Mouse (Mus musculus): ENCODE data around the gene Ltc4s. TPM values are rescaled to one million over a fixed set of nuclear protein-coding genes. Genes with fewer than 3 reads are reported as not detected.

Gene Ltc4s
- polyA plus RNA-seq (2016; fragmentation: Nextera tagmentation; extraction: Ambion mirVana), result 0.85 and 1.3 TPM in 2 replicates

GRCm38 (mm10) chr11:50238324-50238723 lies at the start of gene Ltc4s:
Gene Ltc4s, minus strand, starts transcription at chr11:50238616.
- no peak for ATAC-seq (ENCODE audit: low FRiP score, low read depth)
- Histone ChIP-seq H3K4me3 (peak within 1 kb of the TSS; percentile 52), H3K9me3 (no peaks in the 10 kb centered on the region), H3K36me3 (peaks cover 21% of the 10 kb centered on the region), H3K4me1 (peaks cover 11% of the 10 kb centered on the region), H3K9ac (replicated peaks) (no peak within 1 kb of the TSS; the same call in 1 of the 2 replicates), H3K27me3 (peaks cover 58% of the 10 kb centered on the region), H3K4me2 (replicated peaks) (peak within 1 kb of the TSS; percentile 78), H3K27ac (replicated peaks) (no peak within 1 kb of the TSS)
- 56% methylated on average over 10 of the region's 10 CpGs for WGBS

GRCm38 (mm10) chr11:50286428-50286827 lies 48.0 kb upstream of the Ltc4s start:
- no peaks in the 10 kb centered on the region for H3K9me3 ChIP-seq
- no peaks in the 10 kb centered on the region for H3K27me3 ChIP-seq
- 96% methylated on average over 1 of the region's 1 CpGs for WGBS
- H3K9ac ChIP-seq (replicated peaks), result no peak overlapping the region
- no peak overlapping the region for H3K4me2 ChIP-seq (replicated peaks)
- H3K27ac ChIP-seq (replicated peaks), result no peak overlapping the region
- H3K4me1 ChIP-seq, result peaks cover 23% of the 10 kb centered on the region
- no peak overlapping the region for H3K4me3 ChIP-seq
- no peak for ATAC-seq (ENCODE audit: low FRiP score, low read depth)
- H3K36me3 ChIP-seq, result peaks cover 15% of the 10 kb centered on the region; the same call in 1 of the 2 replicates

GRCm38 (mm10) chr11:50285696-50286095 lies 47.3 kb upstream of the Ltc4s start:
- no peak for ATAC-seq (ENCODE audit: low FRiP score, low read depth)
- H3K9ac ChIP-seq (replicated peaks), result no peak overlapping the region
- H3K27me3 ChIP-seq, result no peaks in the 10 kb centered on the region
- H3K27ac ChIP-seq (replicated peaks), result no peak overlapping the region
- peaks cover 21% of the 10 kb centered on the region for H3K4me1 ChIP-seq
- peaks cover 22% of the 10 kb centered on the region; the same call in 1 of the 2 replicates for H3K36me3 ChIP-seq
- H3K4me2 ChIP-seq (replicated peaks), result no peak overlapping the region
- no peaks in the 10 kb centered on the region for H3K9me3 ChIP-seq
- WGBS, result 94% methylated on average over 7 of the region's 7 CpGs
- H3K4me3 ChIP-seq, result no peak overlapping the region

GRCm38 (mm10) chr11:50285263-50285662 lies 46.8 kb upstream of the Ltc4s start:
- 96% methylated on average over 5 of the region's 5 CpGs for WGBS
- H3K36me3 ChIP-seq, result peaks cover 26% of the 10 kb centered on the region; the same call in 1 of the 2 replicates
- H3K4me3 ChIP-seq, result no peak overlapping the region
- no peak for ATAC-seq (ENCODE audit: low FRiP score, low read depth)
- H3K27ac ChIP-seq (replicated peaks), result no peak overlapping the region
- H3K9me3 ChIP-seq, result no peaks in the 10 kb centered on the region
- no peaks in the 10 kb centered on the region for H3K27me3 ChIP-seq
- H3K4me2 ChIP-seq (replicated peaks), result no peak overlapping the region
- no peak overlapping the region for H3K9ac ChIP-seq (replicated peaks)
- peaks cover 16% of the 10 kb centered on the region for H3K4me1 ChIP-seq

- no peak overlapping the region for H3K27ac ChIP-seq (replicated peaks)
- no peak overlapping the region for H3K9ac ChIP-seq (replicated peaks)
- no peak for ATAC-seq (ENCODE audit: low FRiP score, low read depth)
- H3K4me2 ChIP-seq (replicated peaks), result no peak overlapping the region
- no peak overlapping the region for H3K4me3 ChIP-seq
- H3K27me3 ChIP-seq, result no peaks in the 10 kb centered on the region
- peaks cover 20% of the 10 kb centered on the region for H3K36me3 ChIP-seq
- 82% methylated on average over 1 of the region's 1 CpGs for WGBS
- no peaks in the 10 kb centered on the region for H3K9me3 ChIP-seq
- H3K4me1 ChIP-seq, result no peaks in the 10 kb centered on the region
Observed at GRCm38 (mm10) chr11:50280053-50280452, 41.6 kb upstream of the Ltc4s start.

- peaks cover 20% of the 10 kb centered on the region for H3K36me3 ChIP-seq
- H3K4me3 ChIP-seq, result no peak overlapping the region
Observed at GRCm38 (mm10) chr11:50279005-50279404, 40.6 kb upstream of the Ltc4s start.

GRCm38 (mm10) chr11:50277706-50278105 lies 39.3 kb upstream of the Ltc4s start:
- H3K4me2 ChIP-seq (replicated peaks), result no peak overlapping the region
- no peak for ATAC-seq (ENCODE audit: low FRiP score, low read depth)
- WGBS, result 92% methylated on average over 6 of the region's 6 CpGs

More at GRCm38 (mm10) chr11:50279005-50279404, 40.6 kb upstream of the Ltc4s start:
- ATAC-seq (ENCODE audit: low FRiP score, low read depth), result no peak
- H3K4me1 ChIP-seq, result no peaks in the 10 kb centered on the region
- no peak overlapping the region for H3K27ac ChIP-seq (replicated peaks)
- H3K27me3 ChIP-seq, result no peaks in the 10 kb centered on the region
- H3K4me2 ChIP-seq (replicated peaks), result no peak overlapping the region
- 98% methylated on average over 4 of the region's 4 CpGs for WGBS
- no peak overlapping the region for H3K9ac ChIP-seq (replicated peaks)
- no peaks in the 10 kb centered on the region for H3K9me3 ChIP-seq

GRCm38 (mm10) chr11:50277025-50277424 lies 38.6 kb upstream of the Ltc4s start:
- Histone ChIP-seq H3K9ac (replicated peaks) (no peak overlapping the region), H3K4me1 (no peaks in the 10 kb centered on the region), H3K9me3 (no peaks in the 10 kb centered on the region), H3K27ac (replicated peaks) (no peak overlapping the region), H3K27me3 (no peaks in the 10 kb centered on the region), H3K36me3 (peaks cover 20% of the 10 kb centered on the region), H3K4me2 (replicated peaks) (no peak overlapping the region), H3K4me3 (no peak overlapping the region)
- ATAC-seq (ENCODE audit: low FRiP score, low read depth), result no peak

More at GRCm38 (mm10) chr11:50277706-50278105, 39.3 kb upstream of the Ltc4s start:
- no peak overlapping the region for H3K9ac ChIP-seq (replicated peaks)
- no peaks in the 10 kb centered on the region for H3K9me3 ChIP-seq
- H3K27me3 ChIP-seq, result no peaks in the 10 kb centered on the region
- no peak overlapping the region for H3K27ac ChIP-seq (replicated peaks)
- peaks cover 20% of the 10 kb centered on the region for H3K36me3 ChIP-seq
- no peak overlapping the region for H3K4me3 ChIP-seq
- no peaks in the 10 kb centered on the region for H3K4me1 ChIP-seq

GRCm38 (mm10) chr11:50275568-50276151 lies 37.2 kb upstream of the Ltc4s start:
- Histone ChIP-seq H3K9ac (replicated peaks) (no peak overlapping the region), H3K27me3 (no peaks in the 10 kb centered on the region), H3K4me3 (no peak overlapping the region), H3K27ac (replicated peaks) (no peak overlapping the region), H3K9me3 (no peaks in the 10 kb centered on the region), H3K4me1 (no peaks in the 10 kb centered on the region), H3K4me2 (replicated peaks) (no peak overlapping the region), H3K36me3 (peaks cover 12% of the 10 kb centered on the region)
- WGBS, result 94% methylated on average over 5 of the region's 5 CpGs
- no peak for ATAC-seq (ENCODE audit: low FRiP score, low read depth)

GRCm38 (mm10) chr11:50275077-50275476 lies 36.7 kb upstream of the Ltc4s start:
- H3K4me2 ChIP-seq (replicated peaks), result no peak overlapping the region
- ATAC-seq (ENCODE audit: low FRiP score, low read depth), result no peak
- WGBS, result 93% methylated on average over 2 of the region's 2 CpGs
- no peaks in the 10 kb centered on the region for H3K4me1 ChIP-seq
- H3K9ac ChIP-seq (replicated peaks), result no peak overlapping the region
- no peaks in the 10 kb centered on the region for H3K27me3 ChIP-seq
- no peaks in the 10 kb centered on the region for H3K9me3 ChIP-seq
- no peak overlapping the region for H3K4me3 ChIP-seq
- peaks cover 9% of the 10 kb centered on the region for H3K36me3 ChIP-seq
- H3K27ac ChIP-seq (replicated peaks), result no peak overlapping the region

- WGBS, result 88% methylated on average over 2 of the region's 2 CpGs
Observed at GRCm38 (mm10) chr11:50272819-50273218, 34.4 kb upstream of the Ltc4s start.

GRCm38 (mm10) chr11:50269885-50270284 lies 31.5 kb upstream of the Ltc4s start:
- no peak overlapping the region for H3K27ac ChIP-seq (replicated peaks)
- no peaks in the 10 kb centered on the region for H3K27me3 ChIP-seq
- H3K4me2 ChIP-seq (replicated peaks), result no peak overlapping the region
- H3K36me3 ChIP-seq, result peaks cover 30% of the 10 kb centered on the region
- H3K9ac ChIP-seq (replicated peaks), result no peak overlapping the region
- no peaks in the 10 kb centered on the region for H3K4me1 ChIP-seq
- H3K9me3 ChIP-seq, result no peaks in the 10 kb centered on the region
- WGBS, result 93% methylated on average over 1 of the region's 1 CpGs
- no peak overlapping the region for H3K4me3 ChIP-seq
- no peak for ATAC-seq (ENCODE audit: low FRiP score, low read depth)

More at GRCm38 (mm10) chr11:50272819-50273218, 34.4 kb upstream of the Ltc4s start:
- H3K9me3 ChIP-seq, result no peaks in the 10 kb centered on the region
- H3K36me3 ChIP-seq, result peaks cover 8% of the 10 kb centered on the region
- no peak overlapping the region for H3K9ac ChIP-seq (replicated peaks)
- H3K4me2 ChIP-seq (replicated peaks), result no peak overlapping the region
- no peak overlapping the region for H3K27ac ChIP-seq (replicated peaks)
- H3K4me1 ChIP-seq, result no peaks in the 10 kb centered on the region
- H3K4me3 ChIP-seq, result no peak overlapping the region
- H3K27me3 ChIP-seq, result no peaks in the 10 kb centered on the region
- ATAC-seq (ENCODE audit: low FRiP score, low read depth), result no peak

- Histone ChIP-seq H3K9me3 (no peaks in the 10 kb centered on the region), H3K4me3 (no peak overlapping the region), H3K27ac (replicated peaks) (no peak overlapping the region), H3K9ac (replicated peaks) (no peak overlapping the region), H3K4me1 (no peaks in the 10 kb centered on the region), H3K36me3 (peaks cover 38% of the 10 kb centered on the region), H3K4me2 (replicated peaks) (no peak overlapping the region), H3K27me3 (no peaks in the 10 kb centered on the region)
- WGBS, result 86% methylated on average over 2 of the region's 2 CpGs
- no peak for ATAC-seq (ENCODE audit: low FRiP score, low read depth)
Observed at GRCm38 (mm10) chr11:50269163-50269562, 30.7 kb upstream of the Ltc4s start.
